Mouse (Mus musculus) ES-E14 (cell line): Measurements from ENCODE around the gene Dtnb.

Experiments used
- CHD2 ChIP-seq: IDR thresholded peaks from 2 replicates; pipeline ENCODE4 v1.6.1; 2014; ENCODE audit warnings: mild to moderate bottlenecking, low read depth, low read length, inconsistent platforms
- HCFC1 ChIP-seq: IDR thresholded peaks from 2 replicates; pipeline ENCODE4 v1.6.1; 2012; ENCODE audit warnings: low read length, inconsistent platforms, borderline replicate concordance; ENCODE audit not compliant: insufficient read depth
- MAFK ChIP-seq: IDR thresholded peaks from 2 replicates; pipeline ENCODE4 v1.6.1; 2014; ENCODE audit warnings: mild to moderate bottlenecking, low read depth, low read length, inconsistent platforms; ENCODE audit not compliant: insufficient read depth
- ZC3H11A ChIP-seq: IDR thresholded peaks from 2 replicates; pipeline ENCODE4 v1.6.1; 2012; ENCODE audit warnings: low read depth, mild to moderate bottlenecking, inconsistent platforms, low read length, borderline replicate concordance
- ZNF384 ChIP-seq: IDR thresholded peaks from 2 replicates; pipeline ENCODE4 v1.6.1; 2012; ENCODE audit warnings: low read depth, low read length, inconsistent platforms

- TF ChIP-seq ZC3H11A (no peak), HCFC1 (no peak), MAFK (no peak), CHD2 (no peak), ZNF384 (no peak)
These were observed 25.4 kb upstream of the Dtnb start for GRCm38 (mm10) chr12:3546781-3547180.
